Mouse (Mus musculus): Measurements from ENCODE around the gene H2-DMa.
A peak's percentile ranks its signal among the peaks of the same experiment; 100 is the strongest.

H2-DMa gene

GRCm38 (mm10) chr17:34106555-34106954 is 12.8 kb upstream of the H2-DMa start:
- DNase-seq, result no peak

- no peak for DNase-seq
These were observed 12.1 kb upstream of the H2-DMa start for GRCm38 (mm10) chr17:34107109-34107867.

- DNase-seq, result no peak
These were observed 10.9 kb upstream of the H2-DMa start for GRCm38 (mm10) chr17:34108460-34108859.

- no peak for DNase-seq
These were observed 10.1 kb upstream of the H2-DMa start for GRCm38 (mm10) chr17:34109038-34109805.

- no peak for DNase-seq
These were observed 9.5 kb upstream of the H2-DMa start for GRCm38 (mm10) chr17:34109806-34110195.

GRCm38 (mm10) chr17:34110309-34110708 is 9.0 kb upstream of the H2-DMa start:
- DNase-seq, result no peak

GRCm38 (mm10) chr17:34114114-34114513 is 5.2 kb upstream of the H2-DMa start:
- DNase-seq, result no peak

- DNase-seq, result peak in 1 of 2 experiments; percentile 26
These were observed 2.5 kb upstream of the H2-DMa start for GRCm38 (mm10) chr17:34116736-34117370.

GRCm38 (mm10) chr17:34117421-34118112 is 1.8 kb upstream of the H2-DMa start:
- DNase-seq, result no peak

GRCm38 (mm10) chr17:34118113-34118872 is 1.0 kb upstream of the H2-DMa start:
- DNase-seq, result peak; percentile 50 to 52

GRCm38 (mm10) chr17:34118873-34119248 is 480 bp upstream of the H2-DMa start:
- DNase-seq, result no peak

- peak; percentile 84 to 90 for DNase-seq
These were observed 911 bp downstream of the H2-DMa start for GRCm38 (mm10) chr17:34120180-34120723.

GRCm38 (mm10) chr17:34120814-34121171 is 1.5 kb downstream of the H2-DMa start:
- DNase-seq, result peak; percentile 80 to 82

GRCm38 (mm10) chr17:34121172-34121878 is 2.0 kb downstream of the H2-DMa start:
- DNase-seq, result peak; percentile 75 to 77

- DNase-seq, result peak; percentile 70 to 73
These were observed 2.5 kb downstream of the H2-DMa start for GRCm38 (mm10) chr17:34121879-34122187.

GRCm38 (mm10) chr17:34122188-34122984 is 3.0 kb downstream of the H2-DMa start, which contains the start of gene Brd2:
Brd2 (minus strand) TSS chr17:34122634.
- peak; percentile 97 to 98 for DNase-seq

- DNase-seq, result no peak
These were observed 3.8 kb downstream of the H2-DMa start for GRCm38 (mm10) chr17:34123111-34123510.

GRCm38 (mm10) chr17:34123518-34123917 is 4.2 kb downstream of the H2-DMa start:
- no peak for DNase-seq

- no peak for DNase-seq
These were observed 5.3 kb downstream of the H2-DMa start for GRCm38 (mm10) chr17:34124649-34125048.

GRCm38 (mm10) chr17:34126826-34127420 is 7.6 kb downstream of the H2-DMa start:
- no peak for DNase-seq

Data from cerebellum, postnatal 36 days (tissue).